Mouse (Mus musculus): ENCODE data around the gene Olfr20.

DNA sequence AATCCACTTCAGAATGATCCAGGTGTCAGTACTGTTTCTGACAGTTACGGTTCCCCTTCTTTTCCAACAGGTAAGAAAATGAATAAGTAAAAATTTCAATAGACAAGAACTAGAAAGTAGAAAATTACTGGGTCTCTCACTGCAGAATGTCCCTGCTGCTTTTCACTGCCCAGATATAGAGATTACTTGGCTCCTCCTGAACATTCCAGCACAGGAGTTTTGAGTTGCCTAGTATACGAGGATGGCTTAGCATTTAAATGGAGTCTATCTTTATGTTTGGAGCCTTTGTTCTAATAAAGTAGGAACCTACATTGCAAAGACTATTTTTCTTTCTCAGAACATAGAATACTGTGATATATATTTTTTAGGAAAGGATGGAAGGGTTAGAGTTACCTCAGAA, 17.2 kb upstream of the Olfr20 start:
- TF ChIP-seq CTCF (IDR thresholded peaks at IDR 0.05; ENCODE audit: low read depth) (no peak), EP300 (optimal IDR thresholded peaks at IDR 0.05) (no peak)
